Mouse (Mus musculus): Measurements from ENCODE around the gene Pax7.
A peak's percentile ranks its signal among the peaks of the same experiment; 100 is the strongest.

The Pax7 gene

DNA sequence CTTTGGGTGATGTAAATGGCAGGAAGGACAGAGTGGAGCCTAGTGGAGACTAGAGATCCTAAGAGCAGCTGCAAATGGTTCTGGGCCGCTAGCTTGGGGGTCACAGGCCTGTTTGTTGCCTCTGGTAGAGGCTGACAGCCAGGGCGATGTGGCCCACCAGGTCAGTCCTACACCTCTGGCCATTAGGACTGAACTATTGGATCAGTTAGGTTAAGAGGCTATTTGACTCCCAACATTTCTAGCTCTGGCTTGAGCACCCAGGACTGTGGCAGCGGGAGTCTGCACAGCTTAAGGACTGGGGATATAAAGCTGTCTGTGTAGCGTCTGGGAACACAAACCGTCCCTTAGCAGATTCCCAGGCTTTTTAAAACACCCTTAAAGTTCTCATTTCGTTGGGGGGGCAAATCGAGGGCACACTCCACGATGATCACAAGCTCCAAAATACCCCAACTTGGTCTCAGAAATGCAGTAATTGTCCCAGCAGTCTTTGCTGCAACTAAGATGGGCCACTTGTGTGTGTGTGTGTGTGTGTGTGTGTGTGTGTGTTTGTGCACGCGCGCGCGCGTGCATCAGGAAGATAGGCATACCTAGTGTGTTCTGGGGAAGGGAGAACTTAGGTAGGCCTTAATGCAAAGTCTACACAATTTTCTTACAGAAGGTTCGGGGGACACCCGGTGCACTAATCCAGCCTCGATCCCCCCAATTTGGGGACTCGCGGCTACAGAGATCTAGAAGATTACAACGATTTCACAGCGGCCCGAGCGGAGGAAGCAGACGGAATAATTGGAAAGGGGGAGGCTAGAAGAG is 2.5 kb downstream of the Pax7 start:
- DNase-seq (ENCODE audit: low spot score in 2 of 2), result no peak

DNA sequence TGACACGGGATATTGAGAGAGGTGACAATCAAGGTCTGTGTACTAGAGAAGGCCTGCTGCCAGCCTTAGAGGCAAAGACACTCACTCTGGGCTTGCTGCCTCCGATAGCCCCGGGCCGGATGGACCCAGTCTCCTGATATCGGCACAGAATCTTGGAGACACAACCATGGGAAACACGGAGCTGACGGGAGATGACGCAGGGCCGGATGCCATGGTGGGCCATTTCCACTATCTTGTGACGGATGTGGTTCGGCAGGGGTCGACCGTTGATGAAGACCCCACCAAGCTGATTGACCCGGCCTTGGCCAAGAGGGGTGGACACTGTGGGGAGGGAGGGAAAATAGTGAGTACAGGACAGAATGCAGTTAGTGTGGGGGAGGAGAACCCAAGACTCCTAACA is 3.3 kb downstream of the Pax7 start:
- DNase-seq (ENCODE audit: low spot score in 2 of 2), result no peak

DNA sequence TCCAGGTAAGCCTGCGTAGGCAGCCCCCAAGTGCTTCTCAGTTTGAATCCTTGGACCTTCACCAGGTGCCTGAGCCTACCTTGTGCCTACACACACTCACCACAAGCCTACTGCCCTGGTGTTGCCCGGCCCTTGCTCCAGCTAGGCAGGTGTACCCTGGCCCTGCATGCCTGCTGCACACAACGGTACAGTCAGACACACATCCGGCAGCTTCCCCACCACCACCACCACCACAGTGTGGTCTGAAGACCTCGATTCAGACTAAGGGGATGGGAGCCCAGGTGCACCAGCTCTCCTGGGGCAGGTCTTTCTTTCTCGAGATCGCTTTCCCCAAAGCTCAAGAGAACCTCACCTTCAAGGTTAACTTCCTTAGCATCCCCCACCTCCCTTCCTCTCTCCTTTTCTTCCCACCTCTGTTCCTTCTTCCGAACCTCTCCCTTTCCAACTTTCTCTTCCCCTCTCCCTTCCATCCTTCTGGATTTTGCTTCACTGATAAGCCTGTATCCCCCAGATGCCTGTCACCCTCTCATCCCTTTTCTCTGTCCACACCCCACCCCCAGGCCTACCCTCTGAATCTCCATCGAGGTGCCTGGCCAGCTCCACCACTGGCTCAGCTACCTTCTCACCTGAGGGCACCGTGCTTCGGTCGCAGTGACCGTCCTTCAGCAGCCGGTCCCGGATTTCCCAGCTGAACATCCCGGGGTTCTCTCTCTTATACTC is 4.3 kb downstream of the Pax7 start:
- no peak for DNase-seq (ENCODE audit: low spot score in 2 of 2)

DNA sequence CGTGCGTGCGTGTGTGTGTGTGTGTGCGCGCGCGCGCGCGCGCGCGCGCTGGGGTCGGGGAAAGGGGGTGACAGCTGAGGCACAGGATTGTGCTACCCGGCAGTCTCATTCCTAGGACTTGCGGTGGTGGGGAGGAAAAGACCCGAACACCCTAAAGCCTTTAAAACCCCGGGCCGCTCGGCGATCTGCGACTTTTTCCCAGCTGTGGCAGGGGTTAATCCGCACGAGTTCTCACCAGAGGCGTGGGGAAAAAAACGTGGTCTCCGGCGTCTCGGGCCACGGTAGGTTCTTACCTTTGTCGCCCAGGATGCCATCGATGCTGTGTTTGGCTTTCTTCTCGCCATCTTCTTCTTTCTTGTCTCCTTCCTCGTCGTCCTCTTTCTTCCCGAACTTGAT is 5.0 kb downstream of the Pax7 start:
- no peak for DNase-seq (ENCODE audit: low spot score in 2 of 2)

DNA sequence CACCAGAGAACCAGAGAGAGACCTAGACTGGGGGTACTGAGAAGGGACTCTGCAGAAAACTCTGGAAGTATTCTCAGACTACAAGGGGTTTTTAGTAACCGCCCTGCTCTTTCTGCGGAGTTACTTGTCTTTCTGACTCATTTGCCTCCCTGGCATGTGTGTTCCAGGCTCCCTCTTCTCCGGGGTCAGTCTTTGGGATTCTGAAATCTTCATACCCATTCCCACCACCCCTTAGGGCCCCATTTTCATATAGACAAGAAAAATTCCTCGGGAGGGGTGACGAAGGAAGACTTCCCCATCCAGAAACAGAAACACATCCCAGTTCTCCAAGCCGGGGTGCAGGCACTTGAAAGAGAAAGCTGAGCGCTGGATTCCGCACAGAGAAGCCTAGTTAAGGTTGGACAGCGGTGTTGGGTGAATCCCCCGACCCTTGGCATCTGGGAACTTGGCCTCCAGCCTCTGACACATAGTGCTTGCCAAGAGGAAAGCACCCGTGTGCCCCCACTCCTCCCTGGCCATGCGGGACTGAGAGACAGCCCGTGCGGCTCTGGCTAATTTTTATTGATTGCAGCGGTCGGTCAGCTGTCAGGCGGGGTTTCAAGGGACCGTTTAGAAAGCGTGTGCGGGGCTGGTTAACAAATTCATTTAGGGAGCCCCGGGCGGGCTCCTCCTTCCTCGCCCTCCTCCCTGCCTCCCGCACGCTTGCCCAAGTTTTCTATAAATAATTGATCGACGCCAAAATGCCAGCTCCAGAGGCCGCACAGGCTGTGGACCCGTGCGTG is 5.6 kb downstream of the Pax7 start:
- DNase-seq (ENCODE audit: low spot score in 2 of 2), result no peak

DNA sequence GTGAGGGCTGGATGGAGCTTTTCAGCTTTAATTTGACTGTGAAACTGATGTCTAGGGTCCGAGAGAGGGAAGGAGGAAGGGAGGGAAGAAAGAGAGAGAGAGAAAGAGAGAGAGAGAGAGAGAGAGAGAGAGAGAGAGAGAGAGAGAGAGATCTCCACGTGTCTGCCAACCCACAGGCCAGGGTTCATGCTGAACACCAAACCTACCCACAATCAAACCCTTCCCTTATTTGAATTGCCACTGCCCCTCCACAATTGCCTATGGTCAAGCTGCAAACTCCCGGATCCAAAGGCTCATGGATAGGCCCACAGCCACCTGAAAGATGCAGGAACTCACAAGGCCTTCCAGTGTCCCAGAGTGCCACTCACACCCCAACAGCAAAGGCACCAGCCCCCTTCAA is 7.1 kb downstream of the Pax7 start:
- DNase-seq (ENCODE audit: low spot score in 2 of 2), result no peak

DNA sequence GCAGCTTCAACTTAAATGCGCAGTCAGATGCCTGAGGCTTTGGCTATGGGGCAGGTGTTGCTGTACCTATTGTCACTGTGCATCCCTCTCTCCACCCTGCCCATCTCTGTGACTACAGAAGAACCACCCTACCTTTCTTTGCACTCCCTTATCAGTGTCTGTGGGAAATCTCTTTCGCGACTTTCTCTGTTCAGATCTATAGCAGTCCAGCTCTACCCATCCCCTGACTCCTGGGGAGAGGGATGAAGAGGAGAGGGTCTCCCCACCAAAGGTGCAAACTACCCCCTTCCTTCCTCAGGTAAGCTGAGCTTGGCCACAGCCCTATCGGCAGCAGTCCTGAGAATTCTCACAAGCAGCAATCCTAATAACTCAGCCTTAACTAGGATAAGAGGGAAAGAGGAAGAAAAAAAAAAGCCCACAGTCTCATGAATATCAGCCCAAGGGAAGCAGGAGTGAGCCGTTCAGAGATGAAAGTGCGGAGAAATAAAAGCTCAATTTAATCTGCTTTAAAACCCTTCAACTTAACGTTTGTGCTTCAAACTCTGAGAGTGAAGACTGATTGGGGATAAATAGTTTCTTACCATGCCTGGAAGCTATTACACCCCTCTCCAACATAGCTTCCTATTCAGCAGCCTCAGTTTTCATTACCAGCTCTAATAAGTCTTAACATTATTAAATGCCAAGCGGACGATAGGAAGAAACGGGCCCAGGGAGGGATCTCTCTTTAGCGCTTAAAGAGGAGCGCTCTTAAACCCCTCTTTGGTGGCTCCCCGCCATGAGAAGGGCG is 7.8 kb downstream of the Pax7 start:
- no peak for DNase-seq (ENCODE audit: low spot score in 2 of 2)

DNA sequence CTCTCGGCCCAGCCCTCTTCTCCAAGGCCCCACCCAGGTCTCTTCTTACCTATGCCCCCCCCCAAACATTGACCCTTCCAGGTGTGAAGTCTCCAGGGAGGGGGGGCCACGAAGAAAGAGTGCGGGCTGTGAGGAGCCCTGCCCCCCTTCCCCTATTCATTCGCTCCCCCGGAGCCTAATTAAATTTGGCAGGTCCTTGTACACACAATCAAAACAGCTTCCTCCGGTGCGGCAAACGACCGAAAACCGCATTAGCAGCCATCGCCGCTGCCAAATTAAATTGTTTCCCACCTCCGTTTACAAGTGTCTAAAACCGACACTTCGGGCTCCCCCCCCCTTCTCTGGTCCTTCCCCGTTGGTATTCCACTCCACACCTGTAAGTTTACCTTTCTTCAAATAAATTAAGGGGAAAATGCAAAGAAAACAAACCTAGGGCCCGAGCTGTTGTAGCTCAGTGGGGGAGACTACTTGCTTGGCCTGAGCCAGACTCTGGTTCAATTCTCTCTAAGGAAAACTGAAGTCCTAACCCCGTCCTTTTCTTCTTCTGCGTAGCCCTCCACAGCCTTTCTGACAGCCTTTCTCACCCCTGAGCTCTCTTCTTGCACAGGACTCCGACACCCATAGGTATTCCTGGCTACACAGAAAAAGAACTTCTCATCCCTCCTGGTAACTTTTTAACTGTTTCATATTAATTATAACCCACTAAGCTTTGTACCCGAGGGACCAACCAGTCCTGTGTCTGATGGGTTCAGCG is 8.6 kb downstream of the Pax7 start:
- DNase-seq (ENCODE audit: low spot score in 2 of 2), result no peak

DNA sequence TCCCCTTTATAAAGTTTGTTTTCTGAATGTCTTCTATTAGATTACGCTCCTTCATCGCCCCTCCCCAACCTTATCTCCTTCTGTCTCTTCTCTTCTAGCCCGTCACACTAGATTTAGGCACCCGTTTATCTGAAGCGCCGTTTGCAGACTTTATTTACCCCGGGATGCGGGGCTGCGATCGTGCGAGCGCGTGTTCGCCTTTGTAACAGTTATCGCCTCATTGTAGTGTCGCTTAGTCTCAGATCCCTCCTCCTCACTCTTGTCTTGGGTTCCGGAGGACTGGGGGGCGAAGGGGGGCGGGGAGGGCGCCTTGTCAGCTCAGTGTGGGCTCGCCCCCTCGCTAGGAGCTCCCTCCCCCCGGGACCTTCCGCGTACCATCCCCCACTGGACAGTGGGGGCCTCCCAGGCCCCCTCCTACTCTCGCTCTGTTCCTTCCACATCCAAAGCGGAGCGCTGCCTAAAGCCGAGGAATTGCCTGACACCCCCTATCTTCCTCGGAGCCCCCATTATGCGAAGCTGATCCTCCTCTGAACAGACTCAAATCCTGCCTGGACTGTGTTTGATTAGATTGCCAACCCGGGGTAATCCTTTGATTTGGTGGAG is 9.4 kb downstream of the Pax7 start:
- DNase-seq (ENCODE audit: low spot score in 2 of 2), result no peak

DNA sequence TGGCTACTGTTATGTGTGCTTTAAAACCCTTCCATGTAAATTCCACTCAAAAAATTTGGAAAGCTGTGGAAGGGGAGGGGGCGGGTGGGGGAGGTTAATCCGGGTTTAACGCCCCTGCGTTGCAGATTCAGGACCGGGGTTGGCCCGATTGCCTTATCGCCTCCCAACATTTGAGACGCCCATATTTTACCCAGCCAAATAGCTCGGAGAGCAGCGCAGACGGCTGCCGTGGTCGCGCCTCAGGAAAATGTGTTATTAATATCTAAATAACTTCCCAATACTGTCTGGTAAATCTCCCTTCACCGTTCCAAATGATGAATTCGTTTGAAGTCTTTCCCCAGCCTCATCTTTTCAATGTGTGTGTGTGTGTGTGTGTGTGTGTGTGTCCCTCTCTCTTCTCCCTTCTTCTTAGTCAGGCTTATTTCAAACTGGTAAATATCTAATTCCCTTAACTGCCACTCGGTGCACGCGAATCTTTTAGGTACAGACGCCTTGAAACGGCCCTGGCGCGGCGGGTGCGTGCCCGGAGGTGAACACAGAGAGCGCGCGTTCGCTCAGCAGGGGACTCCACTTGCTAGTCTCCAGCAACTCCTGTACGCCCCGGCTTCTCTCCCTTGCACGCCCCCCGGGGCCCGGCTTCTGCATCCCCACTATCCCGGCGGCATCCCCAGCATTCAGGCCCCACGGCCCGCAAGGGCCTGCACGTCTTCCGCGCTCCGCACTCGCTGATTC is 10.0 kb downstream of the Pax7 start:
- peak in 1 of 2 experiments; percentile 18 for DNase-seq (ENCODE audit: low spot score in 2 of 2)

DNA sequence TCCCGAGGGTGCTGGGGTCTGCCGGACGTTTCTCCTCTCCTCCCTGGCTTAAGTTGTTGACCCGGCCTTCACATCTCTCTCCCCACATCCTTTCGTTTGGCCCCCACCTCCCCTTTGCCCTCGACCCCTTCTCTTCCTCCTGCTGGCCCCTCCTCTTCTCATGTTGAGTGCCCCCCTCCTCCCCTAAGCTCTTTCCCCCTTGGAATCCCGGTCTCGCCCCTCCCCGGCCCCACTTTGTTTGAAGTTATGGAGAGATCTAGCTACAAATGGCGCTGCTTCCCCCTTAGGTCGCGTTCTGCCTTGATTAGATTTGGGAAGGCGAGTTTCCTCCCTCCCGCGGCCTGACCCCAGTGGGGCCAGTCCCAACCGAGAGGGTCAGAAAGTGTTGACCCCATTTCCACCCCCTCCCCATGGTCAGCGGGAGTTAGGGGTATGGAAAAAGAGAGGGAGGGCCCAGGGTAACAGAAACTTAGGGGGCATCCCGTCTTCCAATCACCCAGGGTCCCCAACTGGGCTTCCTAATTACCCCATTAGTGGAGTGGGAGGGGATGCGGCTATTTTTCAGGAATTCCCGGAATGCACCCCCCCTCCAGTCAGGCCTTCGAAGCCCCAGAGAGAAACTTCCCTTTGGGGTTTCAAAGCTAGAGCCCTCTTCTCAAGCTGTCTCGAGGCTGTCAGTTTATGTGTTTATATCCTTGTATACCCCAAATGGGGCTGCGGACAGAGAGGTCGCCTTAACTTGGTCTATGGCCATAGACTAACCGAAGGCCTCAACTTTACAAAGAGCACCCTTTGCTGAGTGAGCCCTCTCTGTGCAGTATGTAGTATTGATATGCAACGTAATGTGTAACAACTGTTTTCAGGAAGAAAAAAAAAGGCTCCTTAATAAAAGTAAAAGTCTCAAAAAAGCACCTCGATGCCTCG is 10.9 kb downstream of the Pax7 start:
- no peak for DNase-seq (ENCODE audit: low spot score in 2 of 2)

DNA sequence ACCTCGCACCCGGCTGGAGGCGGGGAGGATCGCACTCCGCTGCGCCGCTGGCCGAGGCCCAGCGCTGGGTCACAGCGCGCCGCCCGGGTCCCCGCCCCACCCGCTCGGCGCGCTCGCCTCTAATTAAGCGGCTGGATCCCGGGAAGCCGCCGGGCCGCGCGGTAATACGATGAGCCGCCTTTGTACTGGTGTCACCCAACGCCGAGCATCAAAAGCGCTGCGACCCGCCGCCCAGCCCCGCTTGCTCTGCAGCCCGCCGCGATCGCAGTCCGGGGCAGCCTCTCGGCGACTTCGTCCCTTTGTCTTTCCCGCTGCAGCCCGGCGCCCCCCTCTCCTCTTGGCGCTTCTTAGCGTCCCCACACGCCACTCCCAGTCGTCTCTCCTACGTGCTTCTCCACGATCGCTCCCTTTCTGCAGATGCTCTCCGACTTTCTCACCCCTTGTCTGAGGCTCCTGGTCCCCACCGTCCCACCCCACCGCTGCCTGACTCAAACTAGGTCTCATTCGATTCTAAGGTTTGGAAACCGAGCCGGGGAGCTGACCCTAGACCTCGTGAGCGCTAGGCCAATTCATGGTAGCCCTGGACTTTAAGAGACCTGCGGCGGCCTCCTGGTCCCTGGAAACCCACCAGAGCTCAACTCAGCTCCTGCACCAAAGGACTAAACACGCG is 11.7 kb downstream of the Pax7 start:
- DNase-seq (ENCODE audit: low spot score in 2 of 2), result no peak

DNA sequence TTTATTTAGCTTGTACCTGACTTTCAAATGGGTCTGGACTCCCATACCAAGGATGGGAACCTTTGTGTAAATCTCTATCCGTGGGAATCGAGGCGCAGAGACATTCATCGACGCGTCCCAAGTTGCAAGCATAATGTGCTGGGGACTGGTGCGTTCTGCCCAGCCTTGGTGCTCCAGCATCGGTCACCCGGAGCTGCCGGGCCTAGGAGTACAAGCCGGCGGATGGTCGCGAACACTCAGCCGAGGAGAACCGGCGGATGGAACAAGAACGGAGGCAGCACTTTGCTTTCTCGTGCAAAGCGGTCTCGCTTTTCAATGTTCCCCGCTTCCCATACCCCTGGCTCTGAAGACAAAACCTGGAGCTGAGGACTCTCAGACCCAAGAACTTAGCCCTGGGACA is 12.3 kb downstream of the Pax7 start:
- no peak for DNase-seq (ENCODE audit: low spot score in 2 of 2)

DNA sequence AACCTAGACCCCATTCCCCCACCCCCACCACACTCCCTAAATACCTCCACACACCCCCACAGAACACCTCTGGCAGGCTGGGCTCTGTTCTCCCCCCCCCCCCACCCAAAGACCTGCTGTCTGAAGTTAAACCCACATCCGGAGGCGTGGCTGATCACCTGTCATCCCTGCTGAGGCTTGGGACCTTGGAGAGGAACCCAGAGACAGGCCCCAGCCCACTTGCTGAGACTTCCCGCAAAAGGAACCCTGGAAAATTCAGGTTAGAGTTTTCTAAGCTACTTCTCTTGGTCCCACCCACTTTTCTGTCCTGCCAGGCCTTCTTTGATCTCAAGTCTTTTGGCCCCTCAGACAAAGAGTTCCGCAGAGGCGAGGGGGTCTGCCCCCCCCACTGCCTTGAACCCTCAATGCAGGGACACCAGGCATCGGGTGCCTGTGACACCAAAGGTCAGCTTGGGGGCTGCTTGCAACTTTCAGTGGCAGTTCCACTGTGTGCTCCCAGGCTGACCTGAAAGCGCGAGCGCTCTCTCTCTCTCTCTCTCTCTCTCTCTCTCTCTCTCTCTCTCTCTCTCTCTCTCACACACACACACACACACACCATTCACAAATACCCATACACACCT is 13.8 kb downstream of the Pax7 start:
- no peak for DNase-seq (ENCODE audit: low spot score in 2 of 2)

DNA sequence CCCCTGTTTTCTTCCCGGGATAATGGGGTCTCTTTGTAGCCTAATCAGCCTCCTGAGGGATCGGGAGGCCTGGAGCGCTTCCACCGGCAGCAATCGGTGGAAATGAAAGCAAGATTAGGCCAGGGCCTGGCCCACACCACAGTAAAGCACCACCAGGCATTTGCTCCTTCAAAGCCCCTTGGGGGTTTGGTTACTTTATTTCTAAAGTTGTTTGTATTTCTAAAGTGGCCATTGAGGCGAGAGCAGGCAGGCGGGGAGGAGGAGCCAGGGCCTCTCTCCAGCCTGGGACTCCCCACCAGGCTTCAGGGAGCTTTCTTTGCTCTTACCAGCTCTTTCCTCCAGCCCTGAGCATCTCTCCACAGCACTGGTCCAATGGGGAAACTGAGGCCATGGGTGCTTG is 15.2 kb downstream of the Pax7 start:
- no peak for DNase-seq (ENCODE audit: low spot score in 2 of 2)

DNA sequence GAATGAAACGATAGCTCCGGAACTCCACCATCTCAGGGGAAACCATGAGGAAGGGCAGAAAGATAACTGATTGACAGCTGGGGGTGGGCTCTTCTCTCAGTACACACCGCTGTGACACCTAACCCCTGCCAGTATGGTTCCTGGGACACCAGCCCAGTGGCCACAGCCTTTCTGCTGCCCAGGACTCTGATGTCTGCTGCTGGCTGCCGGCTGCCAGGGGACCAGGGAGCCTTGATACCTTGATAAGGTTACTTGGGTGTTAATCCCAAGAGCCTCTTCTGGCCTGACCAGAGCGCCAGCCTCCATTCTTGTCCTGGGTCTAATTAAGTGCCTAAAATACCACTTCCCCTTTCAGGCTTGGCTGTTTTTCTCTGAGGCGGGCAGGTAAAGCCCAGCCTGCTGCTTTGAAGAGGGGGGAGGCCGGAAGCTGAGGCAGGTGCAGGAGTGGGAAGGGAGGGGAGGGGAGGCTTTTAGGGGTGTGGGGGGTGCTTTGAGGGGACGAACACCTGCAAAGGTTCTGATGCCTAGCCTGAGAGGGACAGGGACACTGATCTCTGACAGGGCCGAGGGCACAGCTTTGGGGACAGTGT is 19.9 kb downstream of the Pax7 start:
- DNase-seq (ENCODE audit: low spot score in 2 of 2), result peak in 1 of 2 experiments; percentile 23

DNA sequence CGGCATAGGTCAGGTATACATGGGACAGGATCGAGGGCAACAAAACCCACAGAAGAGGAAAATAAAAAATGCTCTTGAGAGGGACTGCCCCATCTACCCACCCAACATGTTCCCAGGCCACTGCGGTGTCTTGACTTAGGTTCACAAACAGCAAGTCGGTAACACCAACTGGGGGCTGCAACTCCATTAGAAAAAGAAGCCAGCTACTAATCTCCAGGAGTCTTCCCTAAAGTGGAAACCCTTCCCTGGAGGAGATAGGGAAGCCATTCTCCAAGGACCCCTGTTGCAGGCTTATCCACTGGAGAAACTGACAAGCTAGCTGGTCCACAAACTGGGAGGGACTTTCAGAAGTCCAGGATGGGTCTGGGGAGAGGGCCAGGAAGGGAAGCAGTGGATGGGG is 21.4 kb downstream of the Pax7 start:
- no peak for DNase-seq (ENCODE audit: low spot score in 2 of 2)

Data from spleen, postnatal 10 days (tissue).